Mouse (Mus musculus) small intestine, adult 2 months (tissue): ENCODE data around the gene Cisd3.

ENCODE experiments used
- CTCF ChIP-seq: fragments of 200-500 bp; IDR thresholded peaks from 2 replicates; pipeline ENCODE4 v1.5.1; 2012; ENCODE audit warnings: low read depth, mild to moderate bottlenecking, control low read depth, inconsistent platforms, low read length, moderate library complexity, mixed read lengths; ENCODE audit not compliant: insufficient replicate concordance, insufficient read length; ENCODE audit errors: extremely low read depth
- POLR2A ChIP-seq: fragments of 200-500 bp; IDR thresholded peaks from 2 replicates; pipeline ENCODE4 v1.6.1; 2012; ENCODE audit warnings: low read depth, mild to moderate bottlenecking, control low read depth, inconsistent platforms, low read length, moderate library complexity

DNA sequence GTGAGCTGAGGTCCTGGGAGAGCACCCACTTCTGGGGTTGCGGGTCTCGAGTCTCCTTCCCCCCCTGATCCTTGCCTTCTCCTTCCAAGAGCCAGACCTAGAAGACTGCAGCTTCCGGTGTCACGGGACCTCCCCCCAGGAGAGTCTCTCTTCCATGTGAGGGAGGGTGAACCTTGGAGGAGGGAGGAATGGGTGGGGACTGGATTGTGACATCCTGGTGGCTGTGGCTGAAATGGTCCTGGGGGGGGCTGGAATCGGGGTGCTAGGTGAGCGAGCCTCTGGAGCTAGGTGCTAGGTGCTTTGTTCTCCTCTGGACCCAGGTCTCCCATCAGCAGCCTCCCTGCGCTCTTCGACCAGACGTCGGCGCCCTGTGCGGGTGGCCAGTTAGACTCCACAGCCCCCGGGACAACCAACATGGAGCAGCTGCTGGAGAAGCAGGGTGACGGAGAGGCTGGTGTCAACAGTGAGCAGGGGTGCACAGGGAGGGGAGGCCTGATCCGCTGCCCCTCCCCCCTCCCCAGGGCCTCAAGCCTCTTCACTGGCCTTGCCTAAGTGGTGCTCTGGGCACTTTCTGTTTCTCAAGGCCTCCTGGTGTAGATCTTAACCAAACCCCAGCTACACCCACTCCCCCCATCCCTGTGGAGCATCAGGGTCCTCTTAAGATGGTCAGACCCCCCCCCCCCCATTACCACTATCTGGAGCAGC lies 9.4 kb upstream of the Cisd3 start:
- no peak for TF ChIP-seq CTCF
- TF ChIP-seq POLR2A = no peak
